Mouse (Mus musculus) MEL (cell line): ENCODE data around the gene BC016579. TPM values are rescaled to one million over a fixed set of nuclear protein-coding genes. Genes with fewer than 3 reads are reported as not detected.

Source experiments
- DNase-seq: peaks from one replicate; pipeline ENCODE4 v3.0.0; 2011; ENCODE audit warnings: low read depth, low spot score
- H3K27ac ChIP-seq: 2 replicates; pipeline ENCODE4 v1.5.1; 2012; ENCODE audit warnings: low read depth, mild to moderate bottlenecking, control low read depth, low read length, moderate library complexity; ENCODE audit not compliant: control insufficient read depth
- H3K27me3 ChIP-seq, 2 experiments: fragments of 150-350 bp in 1 of 2; sonication (generic) in 1 of 2; 2 replicates each; pipeline ENCODE4 v1.6.1; 2012; ENCODE audit warnings: low read length in 2 of 2, mild to moderate bottlenecking in 2 of 2, improper control_type of control experiment in 1 of 2, moderate library complexity in 1 of 2; ENCODE audit not compliant: insufficient read depth in 2 of 2, control insufficient read depth in 1 of 2
- H3K36me3 ChIP-seq, 2 experiments: 2 replicates each; pipeline ENCODE4 v1.6.1; 2012 to 2014; ENCODE audit warnings: low read length in 2 of 2, improper control_type of control experiment in 1 of 2, inconsistent platforms in 1 of 2, mild to moderate bottlenecking in 1 of 2; ENCODE audit not compliant: insufficient read depth in 2 of 2, control insufficient read depth in 1 of 2
- H3K4me1 ChIP-seq, 2 experiments: fragments of 150-350 bp in 1 of 2; sonication (generic) in 1 of 2; 2 replicates each; pipeline ENCODE4 v1.6.1; 2012; ENCODE audit warnings: low read length in 2 of 2, improper control_type of control experiment in 1 of 2, mild to moderate bottlenecking in 1 of 2; ENCODE audit not compliant: insufficient read depth in 2 of 2, control insufficient read depth in 1 of 2
- H3K4me3 ChIP-seq, 2 experiments: fragments of 150-350 bp in 1 of 2; sonication (generic) in 1 of 2; 2 replicates each; pipeline ENCODE4 v1.5.1; 2012; ENCODE audit warnings: low read depth in 2 of 2, low read length in 2 of 2, mild to moderate bottlenecking in 2 of 2, moderate library complexity in 2 of 2, control low read depth in 1 of 2, improper control_type of control experiment in 1 of 2; ENCODE audit not compliant: control insufficient read depth in 1 of 2, insufficient read depth in 1 of 2
- H3K79me2 ChIP-seq: 2 replicates; pipeline ENCODE4 v1.6.1; 2012; ENCODE audit warnings: mild to moderate bottlenecking, low read length, moderate library complexity; ENCODE audit not compliant: control insufficient read depth, poor library complexity, insufficient read depth
- H3K9ac ChIP-seq: 2 replicates; pipeline ENCODE4 v1.6.1; 2012; ENCODE audit warnings: low read depth, mild to moderate bottlenecking, control low read depth, low read length, moderate library complexity; ENCODE audit not compliant: control insufficient read depth, poor library complexity, severe bottlenecking
- H3K9me3 ChIP-seq: fragments of 150-350 bp; sonication (generic); replicated peaks from 2 replicates; pipeline ENCODE4 v1.6.1; 2012; ENCODE audit warnings: mild to moderate bottlenecking, low read length, improper control_type of control experiment, moderate library complexity; ENCODE audit not compliant: insufficient read depth
- CHD2 ChIP-seq: IDR thresholded peaks from 2 replicates; pipeline ENCODE4 v1.6.1; 2011; ENCODE audit warnings: low read length, improper control_type of control experiment
- CTCF ChIP-seq, 3 experiments: IDR thresholded peaks in 2 of 3; conservative IDR thresholded peaks in 1 of 3; 2 replicates each; pipeline ENCODE4 v1.5.1; 2011 to 2012; ENCODE audit warnings: low read length in 3 of 3, low read depth in 2 of 3, mild to moderate bottlenecking in 2 of 3, improper control_type of control experiment in 1 of 3, inconsistent platforms in 1 of 3, mixed read lengths in 1 of 3, moderate library complexity in 1 of 3; ENCODE audit not compliant: control insufficient read depth in 1 of 3, insufficient read depth in 1 of 3, poor library complexity in 1 of 3, severe bottlenecking in 1 of 3
- E2F4 ChIP-seq: IDR thresholded peaks from 2 replicates; pipeline ENCODE4 v1.6.1; 2011; ENCODE audit warnings: low read depth, low read length, improper control_type of control experiment, borderline replicate concordance
- ETS1 ChIP-seq: IDR thresholded peaks from 2 replicates; pipeline ENCODE4 v1.6.1; 2012; ENCODE audit warnings: low read depth, mild to moderate bottlenecking, inconsistent platforms, low read length, improper control_type of control experiment, moderate library complexity
- HCFC1 ChIP-seq: IDR thresholded peaks from 2 replicates; pipeline ENCODE4 v1.6.1; 2012; ENCODE audit warnings: low read depth, mild to moderate bottlenecking, inconsistent platforms, low read length, improper control_type of control experiment, moderate library complexity
- JUND ChIP-seq: IDR thresholded peaks from 2 replicates; pipeline ENCODE4 v1.6.1; 2011; ENCODE audit warnings: low read depth, mild to moderate bottlenecking, improper control_type of control experiment, low read length
- MAX ChIP-seq: IDR thresholded peaks from 2 replicates; pipeline ENCODE4 v1.6.1; 2011; ENCODE audit warnings: low read length, improper control_type of control experiment
- MAZ ChIP-seq: IDR thresholded peaks from 2 replicates; pipeline ENCODE4 v1.6.1; 2012; ENCODE audit warnings: low read depth, mild to moderate bottlenecking, inconsistent platforms, low read length, improper control_type of control experiment
- MYC ChIP-seq: IDR thresholded peaks from 2 replicates; pipeline ENCODE4 v1.6.1; 2011; ENCODE audit warnings: low read depth, mild to moderate bottlenecking, low read length, improper control_type of control experiment, moderate library complexity
- NELFE ChIP-seq: IDR thresholded peaks from 2 replicates; pipeline ENCODE4 v1.6.1; 2011; ENCODE audit warnings: low read depth, low read length, improper control_type of control experiment
- POLR2AphosphoS2 ChIP-seq: IDR thresholded peaks from 2 replicates; pipeline ENCODE4 v1.6.1; 2011; ENCODE audit warnings: low read length, improper control_type of control experiment
- POLR2AphosphoS5 ChIP-seq: IDR thresholded peaks from 2 replicates; pipeline ENCODE4 v1.6.1; 2012; ENCODE audit warnings: low read depth, borderline replicate concordance, mild to moderate bottlenecking, inconsistent platforms, low read length, moderate library complexity, mixed read lengths
- TAL1 ChIP-seq: IDR thresholded peaks from 2 replicates; pipeline ENCODE4 v1.6.1; 2012; ENCODE audit warnings: mild to moderate bottlenecking, inconsistent platforms, low read length, moderate library complexity, mixed read lengths
- TBP ChIP-seq: IDR thresholded peaks from 2 replicates; pipeline ENCODE4 v1.8.0; 2011; ENCODE audit warnings: low read depth, low read length, improper control_type of control experiment
- TCF12 ChIP-seq: IDR thresholded peaks from 2 replicates; pipeline ENCODE4 v1.6.1; 2014; ENCODE audit warnings: low read depth, mild to moderate bottlenecking, inconsistent platforms, low read length, improper control_type of control experiment, moderate library complexity
- UBTF ChIP-seq: IDR thresholded peaks from 2 replicates; pipeline ENCODE4 v1.6.1; 2012; ENCODE audit warnings: low read depth, mild to moderate bottlenecking, inconsistent platforms, low read length, improper control_type of control experiment, moderate library complexity, borderline replicate concordance; ENCODE audit not compliant: insufficient read depth
- USF1 ChIP-seq: IDR thresholded peaks from 2 replicates; pipeline ENCODE4 v1.6.1; 2014; ENCODE audit warnings: low read depth, mild to moderate bottlenecking, inconsistent platforms, low read length, improper control_type of control experiment, moderate library complexity
- ZC3H11A ChIP-seq: IDR thresholded peaks from 2 replicates; pipeline ENCODE4 v1.6.1; 2012; ENCODE audit warnings: low read depth, mild to moderate bottlenecking, inconsistent platforms, low read length, improper control_type of control experiment
- ZMIZ1 ChIP-seq: IDR thresholded peaks from 2 replicates; pipeline ENCODE4 v1.6.1; 2012; ENCODE audit warnings: low read depth, mild to moderate bottlenecking, inconsistent platforms, low read length, improper control_type of control experiment, moderate library complexity
- polyA plus RNA-seq, 2 experiments: library from polyadenylated mRNA; stranded (reverse) in 1 of 2; unstranded in 1 of 2; fragments of >175 nt in 1 of 2; fragments of >200 nt in 1 of 2; gene quantifications; 2 replicates each; pipeline versions ENCODE4 v1.2.1 to v1.2.4; 2012; ENCODE audit warnings: low replicate concordance in 2 of 2, low read depth in 1 of 2; ENCODE audit not compliant: insufficient read length in 2 of 2, insufficient read depth in 1 of 2, missing spikeins in 1 of 2
- total RNA-seq: library from RNA; depleted of rRNA; stranded (reverse); fragments of 300-350 nt; gene quantifications from 2 replicates; pipeline ENCODE4 v1.2.3, GENCODE M21; 2012

BC016579 gene
- total and polyA plus RNA-seq, 3 experiments: not detected

DNA sequence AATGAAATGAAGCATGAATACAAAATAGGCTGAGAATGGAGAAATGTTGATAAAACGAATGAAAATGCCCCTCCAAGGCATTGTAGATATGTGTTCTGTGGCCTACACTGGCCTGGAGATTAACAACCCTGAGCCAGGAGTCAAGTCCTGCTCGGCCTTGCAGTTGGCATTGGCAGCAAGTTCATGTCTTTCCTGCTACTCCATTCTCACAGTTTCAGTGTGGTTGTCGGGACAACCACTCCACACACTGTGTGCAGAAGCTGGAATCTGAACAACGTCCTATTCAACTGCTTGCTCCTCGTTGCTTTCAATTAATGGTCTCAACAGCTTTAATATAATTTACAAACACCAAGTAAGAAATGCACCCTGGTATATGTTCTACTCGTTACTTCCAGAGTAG lies 44.1 kb upstream of the BC016579 start:
- H3K27me3 ChIP-seq: peaks cover 0 to 2% of the 10 kb centered on the region in 2 experiments; a peak in 1 of 4 replicates
- H3K4me3 ChIP-seq: no peak overlapping the region
- H3K27ac ChIP-seq: no peak overlapping the region
- no peak for TF ChIP-seq MYC
- TF ChIP-seq E2F4: no peak
- no peak for TF ChIP-seq POLR2AphosphoS2
- TF ChIP-seq CHD2: no peak
- TF ChIP-seq TAL1: no peak
- no peak for TF ChIP-seq MAZ
- TF ChIP-seq NELFE: no peak
- no peak for TF ChIP-seq TCF12
- TF ChIP-seq HCFC1: no peak
- TF ChIP-seq POLR2AphosphoS5: no peak
- TF ChIP-seq MAX: no peak
- TF ChIP-seq USF1: no peak
- H3K4me1 ChIP-seq: no peaks in the 10 kb centered on the region
- H3K36me3 ChIP-seq: no peaks in the 10 kb centered on the region
- H3K79me2 ChIP-seq: no peaks in the 10 kb centered on the region
- no peak overlapping the region for H3K9ac ChIP-seq
- H3K9me3 ChIP-seq: no peaks in the 10 kb centered on the region
- DNase-seq: no peak

DNA sequence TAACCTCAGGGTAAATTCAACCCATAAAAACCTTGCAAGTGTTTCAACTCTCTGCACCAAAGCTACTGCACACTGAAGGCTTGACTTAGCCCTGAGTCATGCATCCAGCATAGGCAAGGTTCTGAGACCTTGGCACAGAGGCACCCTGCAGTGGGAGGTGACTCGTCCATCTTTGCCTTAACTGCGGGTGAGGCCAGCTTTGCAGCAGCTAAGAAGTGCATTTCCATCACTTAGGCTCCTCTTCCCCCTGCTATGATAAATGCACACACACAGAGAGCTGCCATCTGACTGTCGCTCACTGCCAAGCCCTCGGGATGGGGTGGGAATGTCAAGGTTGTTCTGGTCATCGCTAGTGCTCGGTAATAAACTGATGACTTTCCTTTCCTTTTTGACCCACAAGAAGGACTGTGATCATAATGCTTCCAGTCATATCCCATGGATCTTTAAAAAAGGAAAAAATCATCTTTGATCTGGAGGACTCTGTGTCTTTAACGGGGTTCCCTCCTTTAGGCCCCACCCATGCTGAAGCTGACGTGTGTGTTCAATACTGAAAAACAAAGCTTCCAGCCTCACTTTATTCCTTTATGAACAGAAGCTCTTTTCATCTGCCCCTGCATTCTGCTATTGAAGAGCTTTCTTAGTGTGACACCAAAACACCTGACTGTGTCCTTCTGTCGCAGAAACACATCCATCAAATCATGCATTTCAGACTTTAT lies 41.7 kb upstream of the BC016579 start:
- Histone ChIP-seq H3K9me3 (no peaks in the 10 kb centered on the region), H3K36me3 (no peaks in the 10 kb centered on the region), H3K4me3 (no peak overlapping the region), H3K79me2 (no peaks in the 10 kb centered on the region), H3K27ac (no peak overlapping the region), H3K9ac (no peak overlapping the region), H3K4me1 (no peaks in the 10 kb centered on the region), H3K27me3 (peaks cover 0 to 2% of the 10 kb centered on the region in 2 experiments; a peak in 1 of 4 replicates)
- no peak for DNase-seq
- TF ChIP-seq ZMIZ1: no peak
- TF ChIP-seq POLR2AphosphoS2: no peak
- no peak for TF ChIP-seq ZC3H11A
- no peak for TF ChIP-seq MAX
- TF ChIP-seq UBTF: no peak
- no peak for TF ChIP-seq E2F4
- TF ChIP-seq TAL1: no peak
- TF ChIP-seq POLR2AphosphoS5: no peak
- no peak for TF ChIP-seq TBP
- TF ChIP-seq ETS1: no peak
- no peak for TF ChIP-seq JUND
- no peak for TF ChIP-seq CTCF (IDR thresholded peaks at IDR 0.05 in 2 of 3, conservative IDR thresholded peaks at IDR 0.05 in 1 of 3; ENCODE audit: control insufficient read depth in 1 of 3, insufficient read depth in 1 of 3, low read depth in 2 of 3, low read length in 3 of 3, poor library complexity in 1 of 3, severe bottlenecking in 1 of 3)
- TF ChIP-seq MYC: no peak
